8 mouse cellular contexts compared by ENCODE assay signal in genomic region chr3:14887686-14888295, GRCm38 (mm10). TPM values are rescaled to one million over a fixed set of nuclear protein-coding genes. Genes with fewer than 3 reads are reported as not detected.
DNase-seq lines count a peak whose midpoint lies in the region; ATAC-seq and TF ChIP-seq lines count a peak whose summit lies in the region.

No protein-coding gene starts in this region.

- WGBS in neural tube, embryonic 13.5 days, result 64% methylated on average over 10 of the region's 10 CpGs
- WGBS in lung, postnatal 0 days, result 18% methylated on average over 10 of the region's 10 CpGs
- 73% methylated on average over 10 of the region's 10 CpGs for WGBS in stomach, postnatal 0 days
- WGBS in kidney, embryonic 14.5 days, result 76% methylated on average over 10 of the region's 10 CpGs

- no peaks in the 10 kb centered on the region for H3K36me3 ChIP-seq in neural tube, embryonic 13.5 days
- H3K36me3 ChIP-seq in lung, postnatal 0 days (ENCODE audit: insufficient read depth, low read length), result no peaks in the 10 kb centered on the region
- H3K36me3 ChIP-seq in stomach, postnatal 0 days (ENCODE audit: control insufficient read depth, insufficient read depth, low read length), result no peaks in the 10 kb centered on the region
- no peaks in the 10 kb centered on the region for H3K36me3 ChIP-seq in kidney, embryonic 14.5 days (ENCODE audit: control insufficient read depth, insufficient read depth, low read length)

- peak; percentile 11 to 17 for DNase-seq in cerebellum, postnatal 36 days
- no peak for DNase-seq in cerebellum, adult 9-11 months
- no peak for DNase-seq in neural tube, embryonic 10.5 days (ENCODE audit: extremely low spot score, low spot score)
- DNase-seq in lung, postnatal 0 days (ENCODE audit: low spot score), result peak; percentile 60
- DNase-seq in stomach, postnatal 0 days (ENCODE audit: low spot score), result no peak
- DNase-seq in gastrocnemius, postnatal 4 days (ENCODE audit: low spot score in 2 of 2), result no peak

- TF ChIP-seq EP300 in lung, postnatal 0 days (IDR thresholded peaks at IDR 0.05), result no peak
- no peak for TF ChIP-seq EP300 in stomach, postnatal 0 days (optimal IDR thresholded peaks at IDR 0.05)

- H3K27me3 ChIP-seq in neural tube, embryonic 13.5 days, result peaks cover 28% of the 10 kb centered on the region
- no peaks in the 10 kb centered on the region for H3K27me3 ChIP-seq in lung, postnatal 0 days (replicated peaks; ENCODE audit: insufficient read depth, low read length)
- H3K27me3 ChIP-seq in stomach, postnatal 0 days (ENCODE audit: control insufficient read depth, insufficient read depth, low read length), result no peaks in the 10 kb centered on the region
- no peaks in the 10 kb centered on the region for H3K27me3 ChIP-seq in kidney, embryonic 14.5 days (ENCODE audit: control insufficient read depth, insufficient read depth, low read length)

- ATAC-seq in neural tube, embryonic 13.5 days (ENCODE audit: low read depth), result no peak
- ATAC-seq in lung, postnatal 0 days, result peak; percentile 7; the same call in 1 of the 2 replicates
- ATAC-seq in stomach, postnatal 0 days (ENCODE audit: low FRiP score, low TSS enrichment), result no peak
- ATAC-seq in kidney, embryonic 14.5 days (ENCODE audit: low FRiP score, low TSS enrichment), result no peak

- TF ChIP-seq CTCF in lung, postnatal 0 days (IDR thresholded peaks at IDR 0.05), result no peak
- TF ChIP-seq CTCF in stomach, postnatal 0 days (IDR thresholded peaks at IDR 0.05; ENCODE audit: low read depth), result no peak

- 0 out of 2 replicates have a peak, but pooled peaks cover 5% of the 10 kb centered on the region for H3K4me1 ChIP-seq in neural tube, embryonic 13.5 days (replicated peaks)
- H3K4me1 ChIP-seq in lung, postnatal 0 days (ENCODE audit: insufficient read depth, low read depth, low read length), result peaks cover 9% of the 10 kb centered on the region
- no peaks in the 10 kb centered on the region; the same call in 1 of the 2 replicates for H3K4me1 ChIP-seq in stomach, postnatal 0 days (replicated peaks; ENCODE audit: control insufficient read depth, insufficient read depth)
- 0 out of 2 replicates have a peak, but pooled peaks cover 3% of the 10 kb centered on the region for H3K4me1 ChIP-seq in kidney, embryonic 14.5 days (ENCODE audit: control insufficient read depth, insufficient read depth, low read length)

- H3K4me3 ChIP-seq in neural tube, embryonic 13.5 days, result no peak overlapping the region
- H3K4me3 ChIP-seq in lung, postnatal 0 days (ENCODE audit: low read depth, low read length), result peak overlapping the region; percentile 94
- H3K4me3 ChIP-seq in stomach, postnatal 0 days (ENCODE audit: low read depth, low read length), result peak overlapping the region; percentile 84
- no peak overlapping the region for H3K4me3 ChIP-seq in kidney, embryonic 14.5 days (ENCODE audit: low read length)

- no peaks in the 10 kb centered on the region for H3K9me3 ChIP-seq in neural tube, embryonic 13.5 days
- no peaks in the 10 kb centered on the region for H3K9me3 ChIP-seq in lung, postnatal 0 days (ENCODE audit: low read length)
- no peaks in the 10 kb centered on the region for H3K9me3 ChIP-seq in stomach, postnatal 0 days (ENCODE audit: control insufficient read depth, low read length)
- no peaks in the 10 kb centered on the region for H3K9me3 ChIP-seq in kidney, embryonic 14.5 days (ENCODE audit: control insufficient read depth, low read length)

- H3K4me2 ChIP-seq in neural tube, embryonic 13.5 days, result peak overlapping the region; percentile 82; the same call in 1 of the 2 replicates
- peak overlapping the region; percentile 78 for H3K4me2 ChIP-seq in lung, postnatal 0 days (replicated peaks; ENCODE audit: low read depth, low read length)
- peak overlapping the region; percentile 95 for H3K4me2 ChIP-seq in stomach, postnatal 0 days (replicated peaks; ENCODE audit: low read depth)
- no peak overlapping the region for H3K4me2 ChIP-seq in kidney, embryonic 14.5 days (replicated peaks; ENCODE audit: low read depth, low read length)

- H3K9ac ChIP-seq in neural tube, embryonic 13.5 days, result no peak overlapping the region
- peak overlapping the region; percentile 82 for H3K9ac ChIP-seq in lung, postnatal 0 days (replicated peaks; ENCODE audit: low read depth)
- H3K9ac ChIP-seq in stomach, postnatal 0 days (ENCODE audit: low read length), result no peak overlapping the region
- H3K9ac ChIP-seq in kidney, embryonic 14.5 days (ENCODE audit: low read depth, low read length), result no peak overlapping the region

- no peak overlapping the region for H3K27ac ChIP-seq in neural tube, embryonic 13.5 days (replicated peaks)
- H3K27ac ChIP-seq in lung, postnatal 0 days (ENCODE audit: low read length), result peak overlapping the region; percentile 90
- H3K27ac ChIP-seq in stomach, postnatal 0 days (replicated peaks), result no peak overlapping the region
- no peak overlapping the region for H3K27ac ChIP-seq in kidney, embryonic 14.5 days (ENCODE audit: low read depth, low read length)

RNA-seq across cellular contexts. Expression of gene Car2, which starts 1.7 kb away (rescaled TPM):
- 24.4 and 28.4 TPM in 2 replicates for polyA plus RNA-seq in neural tube, embryonic 13.5 days (2015; fragmentation: Nextera tagmentation; extraction: Ambion mirVana)
- 358 and 359 TPM in 2 replicates for polyA plus RNA-seq in lung, postnatal 0 days (2015; fragmentation: Nextera tagmentation; extraction: Ambion mirVana)
- 937 and 994 TPM in 2 replicates for polyA plus RNA-seq in stomach, postnatal 0 days (2015; fragmentation: Nextera tagmentation; extraction: Ambion mirVana)
- 1 to 10 TPM; 4.6 to 6.4 TPM for total RNA-seq in gastrocnemius, postnatal 4 days (2021)
- polyA plus RNA-seq in kidney, embryonic 14.5 days (2014; fragmentation: Nextera tagmentation; extraction: Ambion mirVana), result 31.0 and 38.2 TPM in 2 replicates

RNA-seq across cellular contexts. Expression of gene Car3, which starts 24.5 kb away (rescaled TPM):
- polyA plus RNA-seq in neural tube, embryonic 13.5 days (2015; fragmentation: Nextera tagmentation; extraction: Ambion mirVana), result 10.0 and 10.1 TPM in 2 replicates
- polyA plus RNA-seq in lung, postnatal 0 days (2015; fragmentation: Nextera tagmentation; extraction: Ambion mirVana), result 0.13 and 0.14 TPM in 2 replicates
- polyA plus RNA-seq in stomach, postnatal 0 days (2015; fragmentation: Nextera tagmentation; extraction: Ambion mirVana), result 1.3 and 2.2 TPM in 2 replicates
- total RNA-seq in gastrocnemius, postnatal 4 days (2021), result 1,000 to 10,000 TPM; 1,435 to 1,848 TPM
- polyA plus RNA-seq in kidney, embryonic 14.5 days (2014; fragmentation: Nextera tagmentation; extraction: Ambion mirVana), result 26.7 and 26.8 TPM in 2 replicates

Comparison
In these comparisons a context has a peak if more than half of its experiments do, and no peak if none do; other contexts are left out.
1. DNase-seq: peak in cerebellum, postnatal 36 days (2 of 2) and lung, postnatal 0 days (single experiment); none in cerebellum, adult 9-11 months (single experiment), neural tube, embryonic 10.5 days (single experiment), stomach, postnatal 0 days (single experiment) and gastrocnemius, postnatal 4 days (0 of 2).
2. H3K4me3 ChIP-seq: peak in lung, postnatal 0 days (single experiment) and stomach, postnatal 0 days (single experiment); none in neural tube, embryonic 13.5 days (single experiment) and kidney, embryonic 14.5 days (single experiment).